Mouse (Mus musculus) midbrain, embryonic 13.5 days (tissue): ENCODE data around the gene Rpl37a. TPM values are rescaled to one million over a fixed set of nuclear protein-coding genes. Genes with fewer than 3 reads are reported as not detected.

ENCODE experiments used
- ATAC-seq: fragments of 200-750 bp; cut with Nextera tagmentation; 2 replicates; pipeline ENCODE4 v1.8.0; 2017; ENCODE audit warnings: mild to moderate bottlenecking, moderate TSS enrichment, moderate library complexity
- H3K27ac ChIP-seq: fragments of 300-500 bp; sonication (generic); 2 replicates; pipeline ENCODE4 v1.5.1; 2015; ENCODE audit warnings: inconsistent platforms, mild to moderate bottlenecking, moderate library complexity
- H3K27me3 ChIP-seq: fragments of 300-500 bp; sonication (generic); 2 replicates; pipeline ENCODE4 v1.6.1; 2015; ENCODE audit warnings: mild to moderate bottlenecking, inconsistent platforms
- H3K36me3 ChIP-seq: fragments of 300-500 bp; sonication (generic); 2 replicates; pipeline ENCODE4 v1.6.1; 2015; ENCODE audit warnings: mild to moderate bottlenecking, inconsistent platforms
- H3K4me1 ChIP-seq: fragments of 300-500 bp; sonication (generic); replicated peaks from 2 replicates; pipeline ENCODE4 v1.6.1; 2015; ENCODE audit warnings: inconsistent platforms
- H3K4me2 ChIP-seq: fragments of 300-500 bp; sonication (generic); replicated peaks from 2 replicates; pipeline ENCODE4 v1.6.1; 2015; ENCODE audit warnings: moderate library complexity, mild to moderate bottlenecking, inconsistent platforms
- H3K4me3 ChIP-seq: fragments of 300-500 bp; sonication (generic); replicated peaks from 2 replicates; pipeline ENCODE4 v1.5.1; 2015; ENCODE audit warnings: mild to moderate bottlenecking, inconsistent platforms
- H3K9ac ChIP-seq: fragments of 300-500 bp; sonication (generic); replicated peaks from 2 replicates; pipeline ENCODE4 v1.6.1; 2015; ENCODE audit warnings: mild to moderate bottlenecking, inconsistent platforms
- H3K9me3 ChIP-seq: fragments of 300-500 bp; sonication (generic); 2 replicates; pipeline ENCODE4 v1.6.1; 2016; ENCODE audit warnings: mild to moderate bottlenecking, inconsistent platforms
- WGBS: fragments of 180-500 bp; shearing (Covaris S2); methylation state at CpG from one replicate; pipeline ENCODE4 v1.1.7; 2015; 5-methylcytosine and 5-hydroxymethylcytosine counted together
- polyA plus RNA-seq: library from polyadenylated mRNA; unstranded; fragments of >200 nt; fragmentation: Nextera tagmentation; extraction: Ambion mirVana; gene quantifications from 2 replicates; pipeline ENCODE4 v1.2.1, GENCODE M21; 2015

Gene Rpl37a
- polyA plus RNA-seq, 1 experiment from 2014 or later: 1,294 TPM

GRCm38 (mm10) chr1:72741406-72741805, 30.3 kb downstream of the Rpl37a start:
- peaks cover 12% of the 10 kb centered on the region for H3K4me1 ChIP-seq
- no peak for ATAC-seq
- WGBS: 94% methylated on average over 5 of the region's 5 CpGs
- H3K4me3 ChIP-seq: no peak overlapping the region
- H3K27me3 ChIP-seq: no peaks in the 10 kb centered on the region
- no peak overlapping the region for H3K27ac ChIP-seq
- H3K4me2 ChIP-seq: no peak overlapping the region
- H3K36me3 ChIP-seq: no peaks in the 10 kb centered on the region
- H3K9me3 ChIP-seq: no peaks in the 10 kb centered on the region
- H3K9ac ChIP-seq: no peak overlapping the region

DNA sequence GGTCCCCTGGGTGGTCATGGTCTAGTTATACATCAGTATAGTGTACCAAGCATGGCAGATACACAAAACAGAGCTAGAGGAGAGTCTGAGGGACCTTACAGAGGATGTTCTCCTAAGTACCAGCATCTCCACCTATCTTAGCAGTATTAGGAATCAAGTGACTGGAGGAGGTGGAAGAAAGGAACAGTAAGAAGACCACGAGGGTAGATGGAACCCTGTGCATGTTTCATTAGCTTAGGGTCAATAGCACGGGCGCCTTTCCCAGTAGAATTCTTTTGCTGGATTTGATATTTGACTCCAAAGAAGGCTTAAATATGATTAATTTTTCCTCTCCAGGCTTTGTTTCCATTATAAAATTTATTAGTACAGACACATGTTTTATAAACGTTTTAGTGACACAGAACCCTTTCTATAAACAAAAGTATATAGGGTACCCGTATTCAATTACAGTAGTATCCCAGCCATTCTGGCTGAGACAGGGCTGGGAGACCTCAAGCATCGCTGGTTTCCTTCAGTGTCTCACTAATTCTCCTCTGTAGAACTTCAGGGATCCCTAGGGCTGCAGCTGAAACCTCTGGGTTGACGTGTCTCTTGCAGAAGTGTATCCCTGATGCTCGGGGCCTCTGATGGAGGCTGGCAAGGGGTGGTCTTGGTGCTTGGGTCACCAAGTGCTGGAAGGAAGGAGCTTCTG, 33.9 kb downstream of the Rpl37a start:
- Histone ChIP-seq H3K4me2 (no peak overlapping the region), H3K27me3 (no peaks in the 10 kb centered on the region), H3K4me3 (no peak overlapping the region), H3K27ac (no peak overlapping the region), H3K9me3 (no peaks in the 10 kb centered on the region), H3K4me1 (peaks cover under 1% of the 10 kb centered on the region; the same call in 1 of the 2 replicates), H3K9ac (no peak overlapping the region), H3K36me3 (no peaks in the 10 kb centered on the region)
- 88% methylated on average over 8 of the region's 8 CpGs for WGBS
- no peak for ATAC-seq

DNA sequence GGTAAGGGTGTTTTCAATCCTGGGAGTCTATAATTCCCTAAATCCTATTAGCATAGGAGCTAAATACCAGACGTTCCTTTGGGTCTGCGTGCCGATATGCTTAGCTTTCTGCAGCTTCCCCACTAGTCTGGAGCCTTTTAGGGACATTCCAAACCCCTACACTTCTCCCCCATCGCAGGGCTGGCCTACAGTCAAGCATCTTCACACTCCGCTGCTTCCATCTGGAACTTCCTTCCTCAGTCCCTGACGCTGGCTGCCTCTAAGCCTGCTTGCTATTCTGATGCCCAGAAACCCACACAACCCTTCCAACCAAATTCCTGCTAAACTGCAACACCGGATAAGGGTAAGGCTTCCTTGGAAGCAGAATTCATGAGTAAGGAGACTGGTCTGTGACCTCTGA, 35.3 kb downstream of the Rpl37a start:
- H3K9me3 ChIP-seq: no peaks in the 10 kb centered on the region
- no peak overlapping the region for H3K4me2 ChIP-seq
- 62% methylated on average over 7 of the region's 7 CpGs for WGBS
- H3K27ac ChIP-seq: no peak overlapping the region
- no peak overlapping the region for H3K9ac ChIP-seq
- no peak overlapping the region for H3K4me3 ChIP-seq
- H3K4me1 ChIP-seq: no peaks in the 10 kb centered on the region
- ATAC-seq: no peak
- H3K36me3 ChIP-seq: no peaks in the 10 kb centered on the region
- H3K27me3 ChIP-seq: no peaks in the 10 kb centered on the region

DNA sequence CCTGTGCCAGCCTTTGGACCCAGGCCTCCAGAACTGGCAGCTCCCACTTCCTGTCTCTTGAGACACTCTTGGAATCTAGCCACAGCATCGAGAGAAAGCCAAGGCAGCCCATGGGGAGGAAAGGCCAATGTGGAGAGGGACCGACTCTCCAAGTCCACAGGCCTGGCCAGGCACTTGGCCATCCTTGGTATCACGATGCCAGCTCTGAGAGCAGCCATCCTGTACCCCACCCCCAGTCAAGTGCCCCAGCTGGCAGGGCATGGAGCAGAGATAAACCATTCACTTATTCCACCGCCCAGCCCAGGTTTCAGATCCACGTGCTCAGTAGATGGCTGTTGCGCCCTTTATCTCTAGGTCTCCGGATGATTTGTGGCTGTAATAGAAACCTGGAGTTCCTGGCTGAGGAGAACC, 40.3 kb downstream of the Rpl37a start:
- Histone ChIP-seq H3K4me2 (no peak overlapping the region), H3K27ac (no peak overlapping the region), H3K27me3 (no peaks in the 10 kb centered on the region), H3K4me1 (no peaks in the 10 kb centered on the region), H3K36me3 (no peaks in the 10 kb centered on the region), H3K9me3 (no peaks in the 10 kb centered on the region), H3K4me3 (no peak overlapping the region), H3K9ac (no peak overlapping the region)
- no peak for ATAC-seq
- WGBS: 90% methylated on average over 7 of the region's 7 CpGs

- no peak overlapping the region for H3K27ac ChIP-seq
- H3K9me3 ChIP-seq: no peaks in the 10 kb centered on the region
- ATAC-seq: no peak
- 88% methylated on average over 6 of the region's 6 CpGs for WGBS
- H3K36me3 ChIP-seq: no peaks in the 10 kb centered on the region
- no peak overlapping the region for H3K4me3 ChIP-seq
- H3K4me2 ChIP-seq: no peak overlapping the region
- no peak overlapping the region for H3K9ac ChIP-seq
- no peaks in the 10 kb centered on the region for H3K27me3 ChIP-seq
- H3K4me1 ChIP-seq: no peaks in the 10 kb centered on the region
Measured at GRCm38 (mm10) chr1:72753211-72753610, 42.1 kb downstream of the Rpl37a start.

DNA sequence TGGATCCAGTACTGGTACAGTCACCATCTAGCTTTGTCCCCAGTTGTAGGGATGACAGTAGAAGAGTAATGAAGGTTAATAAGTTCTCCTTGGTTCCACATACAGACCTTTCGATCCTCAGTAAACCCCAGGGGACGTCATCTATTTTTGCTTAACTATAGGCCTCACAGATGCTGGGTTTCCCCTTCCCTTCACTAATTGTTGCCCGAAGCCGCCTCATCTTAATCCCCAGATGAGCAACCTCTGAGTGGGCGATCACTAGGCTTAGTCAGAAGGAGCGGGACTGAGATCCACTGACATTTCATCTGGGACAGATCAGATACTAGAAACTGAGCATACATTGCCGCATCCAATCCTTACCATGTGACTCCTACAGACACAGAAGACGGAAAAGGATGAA, 44.1 kb downstream of the Rpl37a start:
- Histone ChIP-seq H3K27ac (no peak overlapping the region), H3K4me1 (no peaks in the 10 kb centered on the region), H3K36me3 (no peaks in the 10 kb centered on the region), H3K9ac (no peak overlapping the region), H3K9me3 (no peaks in the 10 kb centered on the region), H3K27me3 (no peaks in the 10 kb centered on the region), H3K4me3 (no peak overlapping the region), H3K4me2 (no peak overlapping the region)
- WGBS: 58% methylated on average over 8 of the region's 8 CpGs
- no peak for ATAC-seq

GRCm38 (mm10) chr1:72755801-72756200, 44.7 kb downstream of the Rpl37a start:
- no peak overlapping the region for H3K27ac ChIP-seq
- WGBS: 77% methylated on average over 2 of the region's 2 CpGs
- no peak overlapping the region for H3K4me3 ChIP-seq
- H3K4me1 ChIP-seq: no peaks in the 10 kb centered on the region
- H3K36me3 ChIP-seq: no peaks in the 10 kb centered on the region
- no peak for ATAC-seq
- no peak overlapping the region for H3K9ac ChIP-seq
- H3K27me3 ChIP-seq: no peaks in the 10 kb centered on the region
- no peaks in the 10 kb centered on the region for H3K9me3 ChIP-seq
- H3K4me2 ChIP-seq: no peak overlapping the region

DNA sequence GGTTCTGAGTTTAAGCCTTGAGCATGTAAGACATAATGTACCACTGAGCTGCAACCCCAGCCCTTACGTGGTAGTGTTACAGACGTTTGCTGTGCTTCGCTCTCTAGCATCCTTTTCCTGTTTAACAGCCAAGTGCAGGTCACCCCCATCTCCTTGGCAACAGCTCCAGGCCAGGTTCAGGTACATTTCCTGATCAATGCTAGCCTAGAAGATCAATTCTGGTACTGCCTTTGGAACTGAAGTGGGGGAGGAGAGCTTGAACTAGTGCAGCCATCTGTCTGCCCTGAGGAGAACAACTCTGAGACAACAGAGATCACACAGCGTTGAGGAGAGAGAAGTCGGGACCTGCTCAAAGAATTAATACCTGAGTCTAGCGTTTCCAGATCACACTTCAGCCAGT, 48.7 kb downstream of the Rpl37a start:
- no peak for ATAC-seq
- no peaks in the 10 kb centered on the region for H3K27me3 ChIP-seq
- H3K36me3 ChIP-seq: no peaks in the 10 kb centered on the region
- H3K27ac ChIP-seq: no peak overlapping the region
- no peak overlapping the region for H3K4me2 ChIP-seq
- no peak overlapping the region for H3K4me3 ChIP-seq
- WGBS: 88% methylated on average over 6 of the region's 6 CpGs
- H3K9me3 ChIP-seq: no peaks in the 10 kb centered on the region
- H3K9ac ChIP-seq: no peak overlapping the region
- peaks cover 5% of the 10 kb centered on the region for H3K4me1 ChIP-seq

Other genes with a start within 250 kb of the Rpl37a start
- gene March4, start 174.4 kb upstream of the Rpl37a start, polyA plus RNA-seq: 2.5 and 2.7 TPM in 2 replicates
- 25.1 and 29.8 TPM in 2 replicates for gene Smarcal1, start 128.0 kb upstream of the Rpl37a start, polyA plus RNA-seq
- not detected in 2 replicates for gene Ankar, start 10.7 kb upstream of the Rpl37a start, polyA plus RNA-seq
- gene Igfbp2, start 113.2 kb downstream of the Rpl37a start, polyA plus RNA-seq: 294 and 385 TPM in 2 replicates
- gene Igfbp5, start 163.6 kb downstream of the Rpl37a start, polyA plus RNA-seq: 28.7 and 31.8 TPM in 2 replicates